Mouse (Mus musculus) lung, embryonic 15.5 days (tissue): ENCODE results near the gene Nr2e1. TPM values are rescaled to one million over a fixed set of nuclear protein-coding genes. Genes with fewer than 3 reads are reported as not detected.

Source experiments
- ATAC-seq: fragments of 200-750 bp; cut with Nextera tagmentation; 2 replicates; pipeline ENCODE4 v1.8.0; 2017; ENCODE audit warnings: moderate number of reproducible peaks, borderline replicate concordance; ENCODE audit not compliant: low FRiP score, low TSS enrichment; ENCODE audit errors: extremely low read depth
- H3K27ac ChIP-seq: fragments of 300-500 bp; sonication (generic); 2 replicates; pipeline ENCODE4 v1.5.1; 2015; ENCODE audit warnings: moderate library complexity, mild to moderate bottlenecking, inconsistent platforms
- H3K27me3 ChIP-seq: fragments of 300-500 bp; sonication (generic); 2 replicates; pipeline ENCODE4 v1.6.1; 2015; ENCODE audit warnings: inconsistent platforms
- H3K36me3 ChIP-seq: fragments of 300-500 bp; sonication (generic); 2 replicates; pipeline ENCODE4 v1.6.1; 2015; ENCODE audit warnings: inconsistent platforms
- H3K4me1 ChIP-seq: fragments of 300-500 bp; sonication (generic); 2 replicates; pipeline ENCODE4 v1.6.1; 2015; ENCODE audit warnings: inconsistent platforms
- H3K4me2 ChIP-seq: fragments of 300-500 bp; sonication (generic); 2 replicates; pipeline ENCODE4 v1.6.1; 2015; ENCODE audit warnings: inconsistent platforms, mild to moderate bottlenecking, moderate library complexity
- H3K4me3 ChIP-seq: fragments of 300-500 bp; sonication (generic); 2 replicates; pipeline ENCODE4 v1.5.1; 2015; ENCODE audit warnings: mild to moderate bottlenecking, inconsistent platforms
- H3K9ac ChIP-seq: fragments of 300-500 bp; sonication (generic); 2 replicates; pipeline ENCODE4 v1.6.1; 2015; ENCODE audit warnings: inconsistent platforms
- H3K9me3 ChIP-seq: fragments of 300-500 bp; sonication (generic); 2 replicates; pipeline ENCODE4 v1.6.1; 2016; ENCODE audit warnings: inconsistent platforms
- WGBS: fragments of 180-500 bp; shearing (Covaris S2); methylation state at CpG from one replicate; pipeline ENCODE4 v1.1.7; 2015; 5-methylcytosine and 5-hydroxymethylcytosine counted together
- polyA plus RNA-seq: library from polyadenylated mRNA; unstranded; fragments of >200 nt; fragmentation: Nextera tagmentation; extraction: Ambion mirVana; gene quantifications from 2 replicates; pipeline ENCODE4 v1.2.1, GENCODE M21; 2015

Nr2e1 gene
- polyA plus RNA-seq, 1 experiment from 2014 or later, result not detected

GRCm38 (mm10) chr10:42522912-42523311, 60.5 kb downstream of the Nr2e1 start:
- no peaks in the 10 kb centered on the region for H3K9me3 ChIP-seq
- H3K4me3 ChIP-seq, result no peak overlapping the region
- ATAC-seq, result no peak
- peaks cover 19% of the 10 kb centered on the region for H3K36me3 ChIP-seq
- 43% methylated on average over 2 of the region's 2 CpGs for WGBS
- peaks cover 7% of the 10 kb centered on the region; the same call in 1 of the 2 replicates for H3K4me1 ChIP-seq
- H3K4me2 ChIP-seq, result no peak overlapping the region
- no peaks in the 10 kb centered on the region for H3K27me3 ChIP-seq
- H3K27ac ChIP-seq, result peak overlapping the region; percentile 9; the same call in 1 of the 2 replicates
- no peak overlapping the region for H3K9ac ChIP-seq

DNA sequence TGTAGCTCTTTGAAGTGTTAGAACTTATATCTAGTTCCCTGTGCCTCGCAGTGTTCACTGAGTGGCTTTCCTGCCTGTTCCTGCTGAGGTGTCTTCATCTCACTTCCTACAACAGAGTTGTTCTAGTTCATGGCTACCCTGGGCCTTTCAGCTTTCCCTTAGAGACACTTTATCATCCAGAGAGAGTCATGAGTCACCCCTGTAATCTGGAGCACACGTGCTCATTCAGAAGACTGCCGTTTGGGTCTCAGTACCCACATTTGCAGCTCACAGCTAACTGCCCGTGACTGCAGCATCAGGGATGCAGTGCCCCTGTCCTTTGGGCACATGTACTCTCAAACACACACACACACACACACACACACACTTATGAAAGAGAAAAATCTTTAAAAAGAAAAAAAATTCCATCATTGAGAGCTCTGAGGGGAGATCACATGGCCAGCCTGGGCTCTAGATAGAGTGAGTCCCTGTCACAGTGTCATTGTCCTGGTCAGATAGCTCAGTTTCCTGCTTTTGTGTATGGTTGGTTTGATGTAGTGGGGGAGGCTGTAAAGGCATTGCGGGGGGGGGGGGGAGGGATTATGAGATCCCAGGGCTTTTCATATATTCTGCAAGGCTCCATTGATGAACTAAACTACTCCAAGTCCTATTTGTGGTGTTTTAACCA, 62.0 kb downstream of the Nr2e1 start:
- Histone ChIP-seq H3K4me2 (no peak overlapping the region), H3K36me3 (peaks cover 10% of the 10 kb centered on the region; the same call in 1 of the 2 replicates), H3K27me3 (no peaks in the 10 kb centered on the region), H3K9me3 (no peaks in the 10 kb centered on the region), H3K9ac (no peak overlapping the region), H3K4me1 (peaks cover 7% of the 10 kb centered on the region; the same call in 1 of the 2 replicates), H3K4me3 (no peak overlapping the region), H3K27ac (0 out of 2 replicates have a peak overlapping the region, but pooled peaks have one; percentile 8)
- no peak for ATAC-seq
- WGBS, result 53% methylated on average over 5 of the region's 5 CpGs

- Histone ChIP-seq H3K4me1 (peaks cover 7% of the 10 kb centered on the region; the same call in 1 of the 2 replicates), H3K4me3 (no peak overlapping the region), H3K9ac (no peak overlapping the region), H3K9me3 (no peaks in the 10 kb centered on the region), H3K27me3 (no peaks in the 10 kb centered on the region), H3K27ac (no peak overlapping the region), H3K4me2 (no peak overlapping the region), H3K36me3 (no peaks in the 10 kb centered on the region)
- no peak for ATAC-seq
- WGBS, result 69% methylated on average over 8 of the region's 8 CpGs
Observed at GRCm38 (mm10) chr10:42518363-42518762, 65.1 kb downstream of the Nr2e1 start.

- Histone ChIP-seq H3K9ac (no peak overlapping the region), H3K27me3 (no peaks in the 10 kb centered on the region), H3K4me1 (no peaks in the 10 kb centered on the region), H3K4me3 (no peak overlapping the region), H3K9me3 (no peaks in the 10 kb centered on the region), H3K4me2 (no peak overlapping the region), H3K27ac (no peak overlapping the region), H3K36me3 (peaks cover 9% of the 10 kb centered on the region; the same call in 1 of the 2 replicates)
- ATAC-seq, result no peak
Observed at GRCm38 (mm10) chr10:42514125-42514524, 69.3 kb downstream of the Nr2e1 start.

Other genes with a start within 250 kb of the Nr2e1 start
- gene Afg1l, start 105.1 kb downstream of the Nr2e1 start, polyA plus RNA-seq, result 8.7 and 9.1 TPM in 2 replicates
- gene Snx3, start 81.6 kb downstream of the Nr2e1 start, polyA plus RNA-seq, result 402 and 407 TPM in 2 replicates
- gene Ostm1, start 190 bp upstream of the Nr2e1 start, polyA plus RNA-seq, result 12.4 and 13.8 TPM in 2 replicates
- 20.0 and 20.7 TPM in 2 replicates for gene Sec63, start 177.9 kb upstream of the Nr2e1 start, polyA plus RNA-seq